Mouse (Mus musculus) neural tube, embryonic 13.5 days (tissue): ENCODE data around the gene Syt2. TPM values are rescaled to one million over a fixed set of nuclear protein-coding genes. Genes with fewer than 3 reads are reported as not detected.
A peak's percentile ranks its signal among the peaks of the same experiment; 100 is the strongest.

Experiments
- ATAC-seq: fragments of 200-750 bp; cut with Nextera tagmentation; 2 replicates; pipeline ENCODE4 v1.8.0; 2017; ENCODE audit warnings: low read depth, mild to moderate bottlenecking, moderate TSS enrichment, moderate library complexity
- H3K27ac ChIP-seq: fragments of 300-500 bp; sonication (generic); replicated peaks from 2 replicates; pipeline ENCODE4 v1.5.1; 2015; ENCODE audit warnings: moderate library complexity, mild to moderate bottlenecking, inconsistent platforms
- H3K27me3 ChIP-seq: fragments of 300-500 bp; sonication (generic); 2 replicates; pipeline ENCODE4 v1.6.1; 2015; ENCODE audit warnings: mild to moderate bottlenecking, inconsistent platforms
- H3K36me3 ChIP-seq: fragments of 300-500 bp; sonication (generic); 2 replicates; pipeline ENCODE4 v1.6.1; 2015; ENCODE audit warnings: mild to moderate bottlenecking, inconsistent platforms
- H3K4me1 ChIP-seq: fragments of 300-500 bp; sonication (generic); replicated peaks from 2 replicates; pipeline ENCODE4 v1.6.1; 2015; ENCODE audit warnings: inconsistent platforms
- H3K4me2 ChIP-seq: fragments of 300-500 bp; sonication (generic); 2 replicates; pipeline ENCODE4 v1.6.1; 2015; ENCODE audit warnings: inconsistent platforms, mild to moderate bottlenecking, moderate library complexity
- H3K4me3 ChIP-seq: fragments of 300-500 bp; sonication (generic); 2 replicates; pipeline ENCODE4 v1.5.1; 2015; ENCODE audit warnings: mild to moderate bottlenecking, inconsistent platforms
- H3K9ac ChIP-seq: fragments of 300-500 bp; sonication (generic); 2 replicates; pipeline ENCODE4 v1.6.1; 2015; ENCODE audit warnings: moderate library complexity, mild to moderate bottlenecking, inconsistent platforms
- H3K9me3 ChIP-seq: fragments of 300-500 bp; sonication (generic); 2 replicates; pipeline ENCODE4 v1.6.1; 2016; ENCODE audit warnings: inconsistent platforms
- WGBS: fragments of 180-500 bp; shearing (Covaris S2); methylation state at CpG from one replicate; pipeline ENCODE4 v1.1.7; 2015; 5-methylcytosine and 5-hydroxymethylcytosine counted together
- polyA plus RNA-seq: library from polyadenylated mRNA; unstranded; fragments of >200 nt; fragmentation: Nextera tagmentation; extraction: Ambion mirVana; gene quantifications from 2 replicates; pipeline ENCODE4 v1.2.1, GENCODE M21; 2015

Gene Syt2
- polyA plus RNA-seq, 1 experiment from 2014 or later: 13.9 TPM

DNA sequence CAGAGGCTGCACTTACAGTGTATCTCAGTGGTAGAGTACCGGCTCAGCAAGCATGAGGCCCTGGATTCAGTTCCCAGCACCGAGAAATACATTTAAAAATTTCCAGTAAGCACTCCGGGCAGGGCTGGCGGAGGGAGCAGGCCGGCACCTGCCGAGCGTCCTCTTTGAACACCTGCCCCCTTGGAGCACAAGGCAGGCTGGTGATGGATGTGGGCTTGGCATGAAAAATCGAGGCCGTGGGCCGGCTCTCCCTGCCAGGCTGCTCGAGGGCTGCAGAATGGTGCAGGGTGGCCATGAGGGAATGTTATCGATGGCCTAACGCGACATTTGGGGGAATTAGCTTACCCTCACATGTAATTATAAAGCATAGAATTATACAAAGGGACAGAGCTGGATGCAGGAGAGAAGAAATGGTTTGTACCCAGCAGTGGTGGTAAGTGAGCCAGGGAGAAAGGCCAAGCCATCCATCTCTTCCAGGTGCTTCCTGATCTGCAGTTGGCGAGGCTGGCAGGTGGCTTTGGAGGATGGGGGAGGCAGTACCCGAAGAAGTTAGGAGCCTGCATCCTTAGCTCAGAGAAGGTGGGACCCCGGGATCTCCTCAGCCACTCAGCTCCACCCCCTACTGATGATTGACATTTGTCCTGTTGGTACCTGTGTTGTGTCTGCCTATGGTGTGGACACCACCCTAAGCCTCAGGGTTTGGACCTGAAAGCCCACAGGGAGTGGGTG is 51.2 kb downstream of the Syt2 start:
- no peak overlapping the region for H3K4me2 ChIP-seq
- 82% methylated on average over 17 of the region's 17 CpGs for WGBS
- H3K27me3 ChIP-seq: no peaks in the 10 kb centered on the region
- no peak for ATAC-seq
- H3K9ac ChIP-seq: no peak overlapping the region
- peaks cover 31% of the 10 kb centered on the region for H3K4me1 ChIP-seq
- no peak overlapping the region for H3K27ac ChIP-seq
- H3K36me3 ChIP-seq: no peaks in the 10 kb centered on the region
- H3K4me3 ChIP-seq: no peak overlapping the region
- no peaks in the 10 kb centered on the region for H3K9me3 ChIP-seq

DNA sequence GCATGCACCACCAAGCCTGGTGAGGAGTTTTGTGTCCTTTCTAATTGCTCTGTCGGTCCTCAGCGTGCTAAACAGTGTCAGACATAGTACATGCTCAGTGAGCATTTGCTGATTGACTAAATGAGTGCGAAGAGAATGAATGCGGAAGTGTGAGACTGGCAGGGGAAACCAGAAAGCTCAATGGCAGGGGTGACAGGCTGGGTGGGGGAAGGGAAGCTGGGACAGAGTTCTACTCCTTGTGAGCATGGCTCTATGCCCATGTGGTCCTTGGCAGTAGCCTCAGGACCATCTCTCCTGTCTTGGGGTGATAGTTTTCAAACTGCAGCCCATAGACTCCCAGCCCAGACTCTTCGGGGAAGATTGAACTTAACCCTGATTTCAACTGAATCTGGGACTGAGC is 52.0 kb downstream of the Syt2 start:
- H3K4me1 ChIP-seq: peaks cover 38% of the 10 kb centered on the region
- H3K4me2 ChIP-seq: no peak overlapping the region
- no peak for ATAC-seq
- H3K4me3 ChIP-seq: no peak overlapping the region
- no peak overlapping the region for H3K27ac ChIP-seq
- no peak overlapping the region for H3K9ac ChIP-seq
- H3K36me3 ChIP-seq: no peaks in the 10 kb centered on the region
- 74% methylated on average over 5 of the region's 5 CpGs for WGBS
- no peaks in the 10 kb centered on the region for H3K9me3 ChIP-seq
- H3K27me3 ChIP-seq: no peaks in the 10 kb centered on the region

GRCm38 (mm10) chr1:134699390-134699789 is 52.9 kb downstream of the Syt2 start:
- H3K4me2 ChIP-seq: no peak overlapping the region
- H3K9ac ChIP-seq: no peak overlapping the region
- no peak for ATAC-seq
- 75% methylated on average over 9 of the region's 9 CpGs for WGBS
- peaks cover 3% of the 10 kb centered on the region; the same call in 1 of the 2 replicates for H3K27me3 ChIP-seq
- no peaks in the 10 kb centered on the region for H3K9me3 ChIP-seq
- H3K4me3 ChIP-seq: no peak overlapping the region
- H3K36me3 ChIP-seq: no peaks in the 10 kb centered on the region
- H3K4me1 ChIP-seq: peaks cover 39% of the 10 kb centered on the region
- H3K27ac ChIP-seq: no peak overlapping the region

DNA sequence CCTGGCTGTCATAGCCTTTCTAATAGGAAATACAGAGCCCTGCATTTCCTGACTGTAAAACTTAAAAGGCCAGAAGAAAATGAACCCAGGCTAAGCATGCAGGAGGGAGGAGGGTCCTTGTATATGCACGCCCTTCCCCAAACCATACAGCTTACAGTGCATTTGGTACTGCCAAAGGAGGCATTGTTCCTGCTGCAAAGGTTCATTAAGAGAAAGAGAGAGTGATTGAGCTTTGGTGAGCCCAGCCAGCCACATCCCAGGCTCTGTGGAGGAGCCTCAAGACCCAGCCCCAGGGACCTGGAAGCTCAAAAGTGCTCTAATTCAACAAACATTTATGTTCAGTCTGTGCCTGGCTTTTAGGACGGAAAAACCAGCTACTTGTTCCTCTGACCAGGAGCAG is 53.7 kb downstream of the Syt2 start:
- H3K9ac ChIP-seq: no peak overlapping the region
- no peak overlapping the region for H3K4me3 ChIP-seq
- H3K4me2 ChIP-seq: no peak overlapping the region
- H3K27me3 ChIP-seq: peaks cover 6% of the 10 kb centered on the region; the same call in 1 of the 2 replicates
- H3K9me3 ChIP-seq: no peaks in the 10 kb centered on the region
- H3K27ac ChIP-seq: no peak overlapping the region
- ATAC-seq: no peak
- H3K4me1 ChIP-seq: peaks cover 46% of the 10 kb centered on the region
- WGBS: 36% methylated on average over 2 of the region's 2 CpGs
- no peaks in the 10 kb centered on the region for H3K36me3 ChIP-seq

- ATAC-seq: no peak
- WGBS: 36% methylated on average over 5 of the region's 5 CpGs
These were observed 54.2 kb downstream of the Syt2 start for GRCm38 (mm10) chr1:134700634-134701033.

GRCm38 (mm10) chr1:134701191-134701590 is 54.7 kb downstream of the Syt2 start:
- Histone ChIP-seq H3K27ac (no peak overlapping the region), H3K4me3 (no peak overlapping the region), H3K27me3 (peaks cover 16% of the 10 kb centered on the region), H3K9ac (no peak overlapping the region), H3K4me1 (peaks cover 49% of the 10 kb centered on the region), H3K36me3 (no peaks in the 10 kb centered on the region), H3K9me3 (no peaks in the 10 kb centered on the region), H3K4me2 (no peak overlapping the region)
- 25% methylated on average over 6 of the region's 6 CpGs for WGBS
- no peak for ATAC-seq

More at GRCm38 (mm10) chr1:134700634-134701033, 54.2 kb downstream of the Syt2 start:
- Histone ChIP-seq H3K4me1 (peaks cover 49% of the 10 kb centered on the region), H3K9ac (no peak overlapping the region), H3K9me3 (no peaks in the 10 kb centered on the region), H3K27me3 (peaks cover 10% of the 10 kb centered on the region; the same call in 1 of the 2 replicates), H3K4me2 (no peak overlapping the region), H3K27ac (no peak overlapping the region), H3K36me3 (no peaks in the 10 kb centered on the region), H3K4me3 (no peak overlapping the region)

DNA sequence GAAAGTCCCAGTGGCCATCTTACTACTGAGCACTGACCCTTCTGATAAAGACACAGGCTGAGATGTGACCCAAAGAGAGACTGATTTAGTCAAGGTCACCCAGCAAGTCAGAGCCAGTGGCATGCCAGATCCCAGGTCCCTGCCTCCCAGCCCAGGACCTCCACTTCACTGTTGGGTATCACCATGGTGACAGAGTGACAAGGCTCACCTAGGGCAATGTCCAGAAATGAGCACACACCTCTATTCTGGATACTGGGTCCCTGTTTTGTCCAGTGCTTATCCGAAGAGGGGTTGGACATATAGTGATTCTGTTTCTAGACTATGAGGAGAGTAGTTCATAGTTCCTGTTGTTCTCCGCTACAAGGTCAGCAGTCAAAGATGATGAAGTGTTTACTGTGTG is 56.8 kb downstream of the Syt2 start:
- 87% methylated on average over 2 of the region's 2 CpGs for WGBS
- Histone ChIP-seq H3K4me2 (no peak overlapping the region), H3K36me3 (no peaks in the 10 kb centered on the region), H3K4me1 (peaks cover 51% of the 10 kb centered on the region), H3K4me3 (no peak overlapping the region), H3K9ac (no peak overlapping the region), H3K27ac (no peak overlapping the region), H3K27me3 (peaks cover 34% of the 10 kb centered on the region), H3K9me3 (no peaks in the 10 kb centered on the region)
- ATAC-seq: no peak

DNA sequence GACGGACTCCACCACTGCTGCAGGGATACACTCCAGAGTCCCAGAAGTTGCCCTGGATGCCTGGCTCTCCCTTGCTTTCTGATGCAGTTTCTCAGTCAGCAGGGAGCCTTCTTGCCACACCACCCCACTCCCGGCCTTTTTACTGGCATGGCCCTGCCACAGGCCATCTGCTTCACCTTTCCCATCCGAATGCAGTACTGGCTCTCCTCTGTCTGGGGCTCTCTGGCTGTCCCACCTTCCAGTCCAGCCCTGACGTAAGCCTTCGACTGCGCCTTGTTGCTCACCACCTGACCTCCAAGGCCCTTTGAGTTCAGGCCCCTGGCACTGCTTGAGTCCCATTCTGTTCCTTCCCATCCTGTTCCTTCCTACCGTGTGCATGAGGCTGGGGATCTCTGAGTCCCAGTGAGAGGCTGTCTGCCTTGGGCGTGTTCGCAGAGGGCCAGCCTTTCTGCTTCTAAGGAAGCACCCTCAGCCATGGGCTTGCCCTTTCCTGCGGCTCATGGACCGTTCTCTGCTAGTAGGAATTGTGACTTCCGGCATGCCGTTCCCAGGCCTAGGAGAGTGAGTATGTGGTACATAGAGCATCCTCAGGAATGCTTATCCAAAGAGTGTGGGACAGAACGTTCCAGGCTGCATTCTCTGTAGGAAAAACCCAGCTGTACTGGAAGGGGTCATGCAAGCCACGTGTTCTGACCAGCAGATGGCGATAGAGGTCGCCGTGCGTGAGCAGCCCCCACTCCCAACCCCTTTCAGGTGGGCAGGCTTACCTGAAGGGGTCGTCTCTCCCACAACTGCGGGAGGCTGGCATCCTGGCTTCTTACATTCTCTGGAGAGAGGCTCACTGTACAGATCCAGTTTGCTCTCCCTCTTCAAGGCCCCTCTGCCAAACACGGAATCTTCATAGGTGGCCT is 58.2 kb downstream of the Syt2 start:
- Histone ChIP-seq H3K4me1 (peaks cover 56% of the 10 kb centered on the region), H3K9ac (peak overlapping the region; percentile 13; the same call in 1 of the 2 replicates), H3K4me2 (peak overlapping the region; percentile 27; the same call in 1 of the 2 replicates), H3K27ac (no peak overlapping the region), H3K4me3 (no peak overlapping the region), H3K36me3 (no peaks in the 10 kb centered on the region), H3K9me3 (no peaks in the 10 kb centered on the region), H3K27me3 (peaks cover 37% of the 10 kb centered on the region)
- WGBS: 36% methylated on average over 22 of the region's 22 CpGs
- ATAC-seq: no peak

DNA sequence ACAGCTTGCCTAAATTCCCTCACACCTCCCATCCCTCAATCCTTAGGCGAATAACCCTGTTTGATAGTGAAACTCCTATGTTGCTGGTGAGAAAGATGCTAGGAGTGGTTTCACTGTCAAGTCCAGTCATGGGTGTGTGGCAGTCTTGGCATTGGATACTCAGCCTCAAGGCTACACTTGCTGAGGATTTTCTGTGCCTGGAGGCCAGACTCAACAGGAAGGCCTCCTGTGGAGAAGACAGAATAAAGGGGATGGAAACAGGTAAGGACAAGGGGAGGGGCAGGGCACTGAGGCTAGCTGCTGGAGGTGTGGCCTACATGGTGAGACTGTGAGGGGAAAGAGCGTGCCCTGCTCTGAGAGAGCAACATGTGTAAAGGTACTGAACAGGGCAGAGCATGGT is 60.1 kb downstream of the Syt2 start:
- Histone ChIP-seq H3K9me3 (no peaks in the 10 kb centered on the region), H3K36me3 (no peaks in the 10 kb centered on the region), H3K27ac (no peak overlapping the region), H3K9ac (no peak overlapping the region), H3K27me3 (peaks cover 54% of the 10 kb centered on the region), H3K4me1 (peaks cover 56% of the 10 kb centered on the region), H3K4me2 (no peak overlapping the region), H3K4me3 (no peak overlapping the region)
- ATAC-seq: no peak
- WGBS: 61% methylated on average over 2 of the region's 2 CpGs

DNA sequence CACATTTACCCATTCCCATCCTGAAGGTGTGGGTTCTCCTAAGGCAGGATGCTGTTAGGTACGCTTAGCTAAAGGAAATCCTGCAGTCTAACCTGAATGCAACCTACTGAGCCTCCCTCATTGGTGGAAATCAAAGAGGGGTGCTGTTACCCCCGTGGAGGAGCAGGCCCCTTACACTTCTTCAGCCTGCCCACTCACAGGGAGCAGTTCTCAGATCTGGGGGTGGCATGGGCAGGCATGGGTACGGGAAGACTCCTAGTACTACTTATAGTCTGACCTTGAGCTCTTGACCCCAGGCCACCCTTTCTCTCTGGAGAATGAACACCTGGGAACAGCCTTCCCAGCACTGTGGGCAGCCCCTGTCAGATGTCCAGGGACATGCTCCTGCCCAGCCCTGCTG is 61.0 kb downstream of the Syt2 start:
- Histone ChIP-seq H3K4me3 (no peak overlapping the region), H3K9me3 (no peaks in the 10 kb centered on the region), H3K27me3 (peaks cover 58% of the 10 kb centered on the region), H3K27ac (no peak overlapping the region), H3K36me3 (no peaks in the 10 kb centered on the region), H3K4me1 (peaks cover 58% of the 10 kb centered on the region), H3K9ac (no peak overlapping the region), H3K4me2 (no peak overlapping the region)
- WGBS: 80% methylated on average over 3 of the region's 3 CpGs
- ATAC-seq: no peak

DNA sequence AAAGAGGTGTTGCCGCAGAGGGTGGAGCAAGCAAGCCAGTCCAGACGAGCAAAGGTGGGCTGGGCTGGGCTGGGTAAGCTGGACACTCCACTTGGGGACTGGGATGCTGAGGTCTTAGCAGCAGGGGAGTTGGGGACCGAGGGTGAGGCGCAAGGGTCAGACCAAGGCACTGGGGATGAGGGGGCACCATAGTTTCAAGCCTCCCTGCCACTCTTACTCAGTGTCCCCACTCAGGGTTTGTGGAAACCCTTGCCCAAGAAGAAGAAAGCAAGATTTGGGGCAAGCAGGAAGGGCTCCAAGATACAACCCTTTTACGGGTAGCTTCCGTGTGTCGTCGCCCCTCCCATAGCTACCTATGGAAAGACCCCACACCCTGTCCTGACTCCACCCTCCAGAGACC is 61.8 kb downstream of the Syt2 start:
- H3K4me3 ChIP-seq: peak overlapping the region; percentile 53
- no peak for ATAC-seq
- H3K9me3 ChIP-seq: no peaks in the 10 kb centered on the region
- 13% methylated on average over 8 of the region's 8 CpGs for WGBS
- no peak overlapping the region for H3K27ac ChIP-seq
- peaks cover 58% of the 10 kb centered on the region for H3K27me3 ChIP-seq
- no peaks in the 10 kb centered on the region for H3K36me3 ChIP-seq
- peak overlapping the region; percentile 76 for H3K9ac ChIP-seq
- peaks cover 53% of the 10 kb centered on the region for H3K4me1 ChIP-seq
- H3K4me2 ChIP-seq: peak overlapping the region; percentile 97

DNA sequence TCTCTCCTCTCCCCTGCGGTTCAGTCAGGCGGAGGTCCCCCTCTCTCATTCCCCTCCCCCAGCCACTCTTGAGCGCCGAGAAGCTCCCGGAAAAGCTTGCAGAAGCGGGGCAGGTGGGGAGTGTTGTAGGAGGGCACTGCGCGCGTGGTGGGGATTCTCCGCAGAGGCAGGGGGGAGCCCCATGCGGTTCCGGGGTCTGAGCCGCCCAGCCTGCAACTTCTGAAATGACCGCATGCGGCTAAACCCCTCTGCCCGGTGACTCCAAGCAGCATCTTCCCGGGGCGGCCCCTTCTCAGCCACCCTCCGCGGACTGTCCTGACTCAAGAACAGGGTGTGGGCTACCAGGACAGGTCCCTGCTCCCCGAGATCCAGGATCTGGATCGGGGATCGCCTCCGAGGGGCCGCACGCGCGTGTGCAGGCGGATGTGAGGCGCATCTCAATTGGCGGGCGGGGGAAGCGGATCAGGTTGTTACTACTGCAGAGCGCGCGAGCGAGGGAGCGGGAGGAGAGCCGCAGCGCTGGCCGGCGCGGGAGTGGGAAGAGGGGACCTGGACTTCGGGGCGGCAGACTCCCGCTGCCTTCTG is 62.4 kb downstream of the Syt2 start:
- Histone ChIP-seq H3K4me3 (peak overlapping the region; percentile 53), H3K27ac (0 out of 2 replicates have a peak overlapping the region, but pooled peaks have one; percentile 33), H3K9ac (peak overlapping the region; percentile 76), H3K4me2 (peak overlapping the region; percentile 97), H3K36me3 (no peaks in the 10 kb centered on the region), H3K4me1 (peaks cover 58% of the 10 kb centered on the region), H3K27me3 (peaks cover 58% of the 10 kb centered on the region), H3K9me3 (no peaks in the 10 kb centered on the region)
- peak; percentile 55 for ATAC-seq
- 0% methylated on average over 46 of the region's 46 CpGs for WGBS
